Mouse (Mus musculus): ENCODE results near the gene Rbm25. TPM values are rescaled to one million over a fixed set of nuclear protein-coding genes. Genes with fewer than 3 reads are reported as not detected.

The Rbm25 gene
- polyA plus RNA-seq, 1 experiment from 2014 or later = 82.1 TPM

GRCm38 (mm10) chr12:83631743-83632679 is 975 bp downstream of the Rbm25 start:
- Histone ChIP-seq H3K9me3 (replicated peaks; ENCODE audit: control insufficient read depth, low read length) (no peaks in the 10 kb centered on the region), H3K27ac (ENCODE audit: low read length) (peak overlapping the region; percentile 94), H3K4me3 (ENCODE audit: low read depth, low read length) (peak overlapping the region; percentile 98), H3K4me1 (ENCODE audit: control insufficient read depth, low read depth, low read length) (peaks cover 7% of the 10 kb centered on the region), H3K27me3 (ENCODE audit: control insufficient read depth, insufficient read depth, low read depth, low read length) (no peaks in the 10 kb centered on the region), H3K9ac (ENCODE audit: low read depth, low read length) (peak overlapping the region; percentile 97), H3K36me3 (ENCODE audit: control insufficient read depth, insufficient read depth) (peaks cover 4% of the 10 kb centered on the region), H3K4me2 (ENCODE audit: low read depth, low read length) (peak overlapping the region; percentile 80)
- peak; percentile 99 for ATAC-seq (ENCODE audit: low read depth)
- WGBS (ENCODE audit: insufficient replicate concordance) = under 1% methylated on average over 63 of the region's 68 CpGs

DNA sequence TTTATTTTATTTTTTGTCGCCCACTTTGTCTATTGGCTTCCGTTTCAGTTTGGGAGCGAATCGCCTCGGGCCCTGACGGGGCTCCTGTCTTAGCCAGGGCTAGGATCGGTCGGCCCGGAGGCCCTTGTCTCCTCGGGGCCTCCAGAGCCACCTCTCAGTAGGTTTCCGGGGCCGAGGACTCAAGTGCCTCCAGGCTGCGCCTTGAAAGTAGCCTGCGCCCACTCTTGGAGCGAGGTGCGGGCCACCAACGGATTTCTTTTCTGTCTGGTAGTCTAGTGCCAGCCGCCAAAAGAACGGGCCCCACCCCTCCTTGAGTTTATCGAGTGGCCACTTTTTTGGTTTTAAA is 1.6 kb downstream of the Rbm25 start:
- Histone ChIP-seq H3K27me3 (ENCODE audit: control insufficient read depth, insufficient read depth, low read depth, low read length) (no peaks in the 10 kb centered on the region), H3K4me1 (ENCODE audit: control insufficient read depth, low read depth, low read length) (peaks cover 7% of the 10 kb centered on the region), H3K4me3 (ENCODE audit: low read depth, low read length) (peak overlapping the region; percentile 98), H3K9me3 (replicated peaks; ENCODE audit: control insufficient read depth, low read length) (no peaks in the 10 kb centered on the region), H3K27ac (ENCODE audit: low read length) (peak overlapping the region; percentile 94), H3K4me2 (ENCODE audit: low read depth, low read length) (peak overlapping the region; percentile 68), H3K36me3 (ENCODE audit: control insufficient read depth, insufficient read depth) (peaks cover 4% of the 10 kb centered on the region), H3K9ac (ENCODE audit: low read depth, low read length) (peak overlapping the region; percentile 97)
- WGBS (ENCODE audit: insufficient replicate concordance) = 0% methylated on average over 20 of the region's 20 CpGs
- ATAC-seq (ENCODE audit: low read depth) = peak; percentile 6

DNA sequence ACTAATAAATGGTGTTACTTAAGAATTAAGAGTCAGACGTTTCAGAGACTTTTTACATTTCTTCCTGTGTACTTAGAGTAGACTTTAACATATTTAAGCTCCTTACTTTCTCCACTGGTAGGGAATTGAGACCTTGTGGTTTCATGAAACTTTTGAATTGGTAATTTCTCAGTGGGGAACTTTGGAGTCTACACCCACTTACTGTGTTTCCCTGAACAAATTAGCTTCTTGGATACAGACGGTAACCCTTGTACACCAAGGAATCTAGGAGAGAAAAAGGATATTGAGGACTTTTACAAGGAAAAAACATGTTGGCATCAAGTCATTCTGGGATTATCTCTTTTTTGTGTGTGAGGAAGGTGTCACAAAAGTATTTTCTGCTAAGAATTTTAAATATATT is 2.8 kb downstream of the Rbm25 start:
- Histone ChIP-seq H3K27ac (ENCODE audit: low read length) (no peak overlapping the region), H3K4me1 (ENCODE audit: control insufficient read depth, low read depth, low read length) (peaks cover 7% of the 10 kb centered on the region), H3K9ac (ENCODE audit: low read depth, low read length) (no peak overlapping the region), H3K36me3 (ENCODE audit: control insufficient read depth, insufficient read depth) (peaks cover 4% of the 10 kb centered on the region), H3K27me3 (ENCODE audit: control insufficient read depth, insufficient read depth, low read depth, low read length) (no peaks in the 10 kb centered on the region), H3K4me2 (ENCODE audit: low read depth, low read length) (peak overlapping the region; percentile 68), H3K9me3 (replicated peaks; ENCODE audit: control insufficient read depth, low read length) (no peaks in the 10 kb centered on the region), H3K4me3 (ENCODE audit: low read depth, low read length) (no peak overlapping the region)
- no peak for ATAC-seq (ENCODE audit: low read depth)
- 31% methylated on average over 2 of the region's 2 CpGs for WGBS (ENCODE audit: insufficient replicate concordance)

GRCm38 (mm10) chr12:83641233-83641632 is 10.2 kb downstream of the Rbm25 start:
- H3K4me2 ChIP-seq (ENCODE audit: low read depth, low read length) = no peak overlapping the region
- H3K4me3 ChIP-seq (ENCODE audit: low read depth, low read length) = no peak overlapping the region
- no peaks in the 10 kb centered on the region for H3K4me1 ChIP-seq (ENCODE audit: control insufficient read depth, low read depth, low read length)
- H3K9ac ChIP-seq (ENCODE audit: low read depth, low read length) = no peak overlapping the region
- H3K9me3 ChIP-seq (replicated peaks; ENCODE audit: control insufficient read depth, low read length) = no peaks in the 10 kb centered on the region
- no peak for ATAC-seq (ENCODE audit: low read depth)
- H3K27me3 ChIP-seq (ENCODE audit: control insufficient read depth, insufficient read depth, low read depth, low read length) = no peaks in the 10 kb centered on the region
- peaks cover 26% of the 10 kb centered on the region for H3K36me3 ChIP-seq (ENCODE audit: control insufficient read depth, insufficient read depth)
- WGBS (ENCODE audit: insufficient replicate concordance) = 87% methylated on average over 2 of the region's 2 CpGs
- no peak overlapping the region for H3K27ac ChIP-seq (ENCODE audit: low read length)

GRCm38 (mm10) chr12:83643116-83643515 is 12.1 kb downstream of the Rbm25 start:
- no peak overlapping the region for H3K27ac ChIP-seq (ENCODE audit: low read length)
- H3K4me2 ChIP-seq (ENCODE audit: low read depth, low read length) = no peak overlapping the region
- no peaks in the 10 kb centered on the region for H3K4me1 ChIP-seq (ENCODE audit: control insufficient read depth, low read depth, low read length)
- no peaks in the 10 kb centered on the region for H3K9me3 ChIP-seq (replicated peaks; ENCODE audit: control insufficient read depth, low read length)
- no peaks in the 10 kb centered on the region for H3K27me3 ChIP-seq (ENCODE audit: control insufficient read depth, insufficient read depth, low read depth, low read length)
- peaks cover 32% of the 10 kb centered on the region for H3K36me3 ChIP-seq (ENCODE audit: control insufficient read depth, insufficient read depth)
- no peak overlapping the region for H3K9ac ChIP-seq (ENCODE audit: low read depth, low read length)
- 78% methylated on average over 1 of the region's 1 CpGs for WGBS (ENCODE audit: insufficient replicate concordance)
- no peak overlapping the region for H3K4me3 ChIP-seq (ENCODE audit: low read depth, low read length)
- ATAC-seq (ENCODE audit: low read depth) = no peak

- WGBS (ENCODE audit: insufficient replicate concordance) = 68% methylated on average over 3 of the region's 3 CpGs
- peaks cover 45% of the 10 kb centered on the region for H3K36me3 ChIP-seq (ENCODE audit: control insufficient read depth, insufficient read depth)
These were observed 19.3 kb downstream of the Rbm25 start for GRCm38 (mm10) chr12:83650346-83650745.

DNA sequence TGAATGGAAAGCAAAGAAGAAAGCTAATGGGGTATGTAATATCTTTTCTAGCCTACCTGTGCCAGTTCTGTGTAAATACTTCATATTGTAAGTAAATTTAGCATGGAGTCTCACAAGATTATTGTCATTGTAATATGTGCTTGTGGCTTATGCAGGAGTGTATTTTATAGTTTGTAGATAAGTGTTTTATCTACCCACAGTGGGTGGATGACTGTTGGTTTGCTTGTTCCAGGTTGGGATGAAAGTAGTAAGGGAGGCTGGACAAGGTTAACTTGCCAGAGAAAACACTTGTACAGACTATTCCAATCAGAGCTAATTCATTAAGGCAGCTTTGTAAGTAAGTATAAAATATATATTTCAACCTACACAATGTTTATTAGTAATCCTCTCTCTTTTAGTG is 20.4 kb downstream of the Rbm25 start:
- Histone ChIP-seq H3K9ac (ENCODE audit: low read depth, low read length) (no peak overlapping the region), H3K36me3 (ENCODE audit: control insufficient read depth, insufficient read depth) (peaks cover 40% of the 10 kb centered on the region)

More at GRCm38 (mm10) chr12:83650346-83650745, 19.3 kb downstream of the Rbm25 start:
- Histone ChIP-seq H3K4me3 (ENCODE audit: low read depth, low read length) (no peak overlapping the region), H3K9ac (ENCODE audit: low read depth, low read length) (no peak overlapping the region), H3K27ac (ENCODE audit: low read length) (no peak overlapping the region), H3K9me3 (replicated peaks; ENCODE audit: control insufficient read depth, low read length) (no peaks in the 10 kb centered on the region), H3K4me1 (ENCODE audit: control insufficient read depth, low read depth, low read length) (no peaks in the 10 kb centered on the region), H3K27me3 (ENCODE audit: control insufficient read depth, insufficient read depth, low read depth, low read length) (no peaks in the 10 kb centered on the region), H3K4me2 (ENCODE audit: low read depth, low read length) (no peak overlapping the region)
- ATAC-seq (ENCODE audit: low read depth) = no peak

GRCm38 (mm10) chr12:83685466-83685865 is 54.4 kb downstream of the Rbm25 start:
- WGBS (ENCODE audit: insufficient replicate concordance) = 80% methylated on average over 1 of the region's 1 CpGs
- ATAC-seq (ENCODE audit: low read depth) = no peak
- H3K4me3 ChIP-seq (ENCODE audit: low read depth, low read length) = no peak overlapping the region

More for the DNA sequence above, 20.4 kb downstream of the Rbm25 start:
- H3K9me3 ChIP-seq (replicated peaks; ENCODE audit: control insufficient read depth, low read length) = no peaks in the 10 kb centered on the region
- no peak for ATAC-seq (ENCODE audit: low read depth)
- H3K4me3 ChIP-seq (ENCODE audit: low read depth, low read length) = no peak overlapping the region
- no peaks in the 10 kb centered on the region for H3K4me1 ChIP-seq (ENCODE audit: control insufficient read depth, low read depth, low read length)
- no peaks in the 10 kb centered on the region for H3K27me3 ChIP-seq (ENCODE audit: control insufficient read depth, insufficient read depth, low read depth, low read length)
- H3K27ac ChIP-seq (ENCODE audit: low read length) = no peak overlapping the region
- no peak overlapping the region for H3K4me2 ChIP-seq (ENCODE audit: low read depth, low read length)

DNA sequence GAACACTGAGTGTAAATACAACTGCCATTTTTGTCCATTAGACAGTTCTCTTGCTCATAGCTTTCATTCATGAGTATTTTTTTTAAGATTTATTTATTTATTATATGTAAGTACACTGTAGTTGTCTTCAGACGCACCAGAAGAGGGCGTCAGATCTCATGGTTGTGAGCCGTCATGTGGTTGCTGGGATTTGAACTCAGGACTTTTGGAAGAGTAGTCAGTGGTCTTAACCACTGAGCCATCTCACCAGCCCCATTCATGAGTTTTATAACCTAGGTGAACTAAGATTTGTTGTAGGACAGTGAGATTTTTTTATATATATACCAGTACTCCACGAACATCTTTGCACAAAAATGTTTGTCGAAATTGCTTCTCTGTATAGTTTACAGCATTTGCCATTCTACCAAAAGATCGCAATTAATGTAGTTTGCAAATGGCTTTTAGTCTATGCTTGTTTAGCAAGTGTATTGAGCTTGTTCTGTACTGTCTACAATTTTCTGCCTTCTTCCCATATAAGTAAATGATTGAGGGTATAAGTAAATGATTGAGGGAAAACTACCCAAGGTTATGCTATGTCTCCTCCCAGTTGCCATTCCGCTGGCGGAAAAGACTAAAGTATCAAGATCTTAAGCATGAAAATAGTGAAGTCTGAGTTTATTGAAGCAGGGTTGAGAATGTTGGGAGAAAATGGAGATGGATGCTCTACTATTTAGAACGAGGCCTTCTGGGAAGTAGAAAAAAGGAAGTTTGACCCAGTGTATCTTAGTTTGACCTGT is 55.7 kb downstream of the Rbm25 start:
- Histone ChIP-seq H3K27me3 (ENCODE audit: control insufficient read depth, insufficient read depth, low read depth, low read length) (no peaks in the 10 kb centered on the region), H3K4me1 (ENCODE audit: control insufficient read depth, low read depth, low read length) (peaks cover 12% of the 10 kb centered on the region), H3K9me3 (replicated peaks; ENCODE audit: control insufficient read depth, low read length) (no peaks in the 10 kb centered on the region), H3K4me3 (ENCODE audit: low read depth, low read length) (no peak overlapping the region), H3K36me3 (ENCODE audit: control insufficient read depth, insufficient read depth) (peaks cover 7% of the 10 kb centered on the region), H3K4me2 (ENCODE audit: low read depth, low read length) (no peak overlapping the region), H3K9ac (ENCODE audit: low read depth, low read length) (no peak overlapping the region), H3K27ac (ENCODE audit: low read length) (peak overlapping the region; percentile 98; the same call in 1 of the 2 replicates)
- 79% methylated on average over 9 of the region's 9 CpGs for WGBS (ENCODE audit: insufficient replicate concordance)
- ATAC-seq (ENCODE audit: low read depth) = no peak

More at GRCm38 (mm10) chr12:83685466-83685865, 54.4 kb downstream of the Rbm25 start:
- Histone ChIP-seq H3K36me3 (ENCODE audit: control insufficient read depth, insufficient read depth) (peaks cover 9% of the 10 kb centered on the region), H3K4me2 (ENCODE audit: low read depth, low read length) (no peak overlapping the region), H3K27me3 (ENCODE audit: control insufficient read depth, insufficient read depth, low read depth, low read length) (no peaks in the 10 kb centered on the region), H3K9ac (ENCODE audit: low read depth, low read length) (no peak overlapping the region), H3K27ac (ENCODE audit: low read length) (no peak overlapping the region), H3K4me1 (ENCODE audit: control insufficient read depth, low read depth, low read length) (peaks cover 12% of the 10 kb centered on the region), H3K9me3 (replicated peaks; ENCODE audit: control insufficient read depth, low read length) (no peaks in the 10 kb centered on the region)
